Mouse (Mus musculus) E14TG2a.4 (cell line): ENCODE data around the gene Faah.

Experiments used
- CTCF ChIP-seq: conservative IDR thresholded peaks from 2 replicates; pipeline ENCODE4 v1.5.1; 2014; ENCODE audit warnings: low read length
- POU5F1 ChIP-seq: IDR thresholded peaks from 2 replicates; pipeline ENCODE4 v1.6.1; 2014; ENCODE audit warnings: low read length, borderline replicate concordance

DNA sequence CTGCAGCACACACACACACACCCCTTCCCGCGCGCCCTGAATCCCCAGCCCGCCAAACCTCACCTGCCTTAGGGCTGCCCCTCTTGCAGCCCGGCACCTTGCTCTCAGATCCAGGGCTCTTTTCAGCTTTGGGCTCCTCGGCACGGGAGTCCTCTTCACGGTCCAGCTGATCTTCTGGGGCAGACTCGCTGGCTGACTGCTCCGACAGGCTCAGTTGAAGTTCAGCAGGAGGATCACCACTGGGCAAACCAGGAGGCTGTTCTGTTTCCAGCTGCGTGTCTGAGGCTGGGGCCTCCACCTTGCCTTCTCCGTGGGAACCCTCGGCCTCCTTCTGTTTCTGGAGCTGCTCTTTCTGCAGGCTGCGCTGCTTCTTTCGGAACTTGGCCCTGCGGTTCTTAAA, 97.8 kb downstream of the Faah start:
- TF ChIP-seq CTCF = no peak
- TF ChIP-seq POU5F1 = no peak
